Mouse (Mus musculus) thymus, adult 18-20 months (tissue): ENCODE measurements at regions not wholly inside any gene's neighbourhood (a gene's known extent, or its start where the extent isn't known, plus 50 kb on each side); places are given as distances from the start of the nearest gene placed in this dataset.

ENCODE experiments used
- DNase-seq, 2 experiments: peaks; one replicate each; pipeline ENCODE4 v3.0.0; 2022; ENCODE audit warnings: mixed read lengths in 2 of 2

- DNase-seq: no peak
Measured at GRCm38 (mm10) chr16:76183105-76183504, 161.0 kb upstream of the Samsn1 start.

- DNase-seq: no peak
Measured at GRCm38 (mm10) chr16:76181596-76181995, 159.5 kb upstream of the Samsn1 start.

- no peak for DNase-seq
Measured at GRCm38 (mm10) chr16:76167651-76168050, 145.6 kb upstream of the Samsn1 start.

- no peak for DNase-seq
Measured at GRCm38 (mm10) chr16:76160879-76161278, 138.8 kb upstream of the Samsn1 start.

- no peak for DNase-seq
Measured at GRCm38 (mm10) chr16:76158585-76158984, 136.5 kb upstream of the Samsn1 start.

GRCm38 (mm10) chr16:76153766-76154525 lies 131.9 kb upstream of the Samsn1 start:
- DNase-seq: no peak

GRCm38 (mm10) chr16:76149581-76149980 lies 127.5 kb upstream of the Samsn1 start:
- no peak for DNase-seq

GRCm38 (mm10) chr16:76133892-76134291 lies 111.8 kb upstream of the Samsn1 start:
- DNase-seq: no peak

GRCm38 (mm10) chr16:76130486-76130885 lies 108.4 kb upstream of the Samsn1 start:
- no peak for DNase-seq

- peak in 1 of 2 experiments; percentile 20 for DNase-seq
Measured at GRCm38 (mm10) chr16:76129982-76130381, 107.9 kb upstream of the Samsn1 start.

GRCm38 (mm10) chr16:76123021-76123384 lies 100.9 kb upstream of the Samsn1 start:
- no peak for DNase-seq

- no peak for DNase-seq
Measured at GRCm38 (mm10) chr16:76122172-76123020, 100.3 kb upstream of the Samsn1 start.

- DNase-seq: no peak
Measured at GRCm38 (mm10) chr16:76120712-76121111, 98.6 kb upstream of the Samsn1 start.

- DNase-seq: no peak
Measured at GRCm38 (mm10) chr16:76110383-76110782, 88.3 kb upstream of the Samsn1 start.

GRCm38 (mm10) chr16:76108464-76108863 lies 86.4 kb upstream of the Samsn1 start:
- DNase-seq: no peak

GRCm38 (mm10) chr16:76104673-76105072 lies 82.6 kb upstream of the Samsn1 start:
- DNase-seq: no peak

- no peak for DNase-seq
Measured at GRCm38 (mm10) chr16:76101773-76102172, 79.7 kb upstream of the Samsn1 start.

GRCm38 (mm10) chr16:76097808-76098207 lies 75.7 kb upstream of the Samsn1 start:
- DNase-seq: no peak

GRCm38 (mm10) chr16:76096363-76096762 lies 74.3 kb upstream of the Samsn1 start:
- DNase-seq: no peak

- no peak for DNase-seq
Measured at GRCm38 (mm10) chr16:76085363-76085762, 63.3 kb upstream of the Samsn1 start.

- no peak for DNase-seq
Measured at GRCm38 (mm10) chr16:76082465-76082864, 60.4 kb upstream of the Samsn1 start.

- no peak for DNase-seq
Measured at GRCm38 (mm10) chr16:76079761-76080502, 57.9 kb upstream of the Samsn1 start.

GRCm38 (mm10) chr16:76078219-76078618 lies 56.1 kb upstream of the Samsn1 start:
- DNase-seq: no peak
